Mouse (Mus musculus): ENCODE measurements around the gene Stk24.

GRCm38 (mm10) chr14:121414635-121415241 lies 34.9 kb upstream of the Stk24 start:
- TF ChIP-seq MYOG (IDR thresholded peaks at IDR 0.05; ENCODE audit: control insufficient read depth, extremely low read depth, insufficient read length) = no peak
- peak; percentile 31 for TF ChIP-seq USF1 (IDR thresholded peaks at IDR 0.05; ENCODE audit: low read depth)
- TF ChIP-seq CTCF (IDR thresholded peaks at IDR 0.05; ENCODE audit: control insufficient read depth, insufficient read depth, insufficient read length) = no peak

All from C2C12 (cell line).